Mouse (Mus musculus) CD4-positive helper T cell, adult 2 months (primary cell): ENCODE results near the gene Cadm2.

Source experiments
- DNase-seq: peaks from one replicate; pipeline ENCODE4 v3.0.0-alpha.2; 2012; ENCODE audit warnings: low read depth, missing footprints, low spot score

Cadm2 gene

GRCm38 (mm10) chr16:66761546-66762473, 858.9 kb downstream of the Cadm2 start:
- no peak for DNase-seq

DNA sequence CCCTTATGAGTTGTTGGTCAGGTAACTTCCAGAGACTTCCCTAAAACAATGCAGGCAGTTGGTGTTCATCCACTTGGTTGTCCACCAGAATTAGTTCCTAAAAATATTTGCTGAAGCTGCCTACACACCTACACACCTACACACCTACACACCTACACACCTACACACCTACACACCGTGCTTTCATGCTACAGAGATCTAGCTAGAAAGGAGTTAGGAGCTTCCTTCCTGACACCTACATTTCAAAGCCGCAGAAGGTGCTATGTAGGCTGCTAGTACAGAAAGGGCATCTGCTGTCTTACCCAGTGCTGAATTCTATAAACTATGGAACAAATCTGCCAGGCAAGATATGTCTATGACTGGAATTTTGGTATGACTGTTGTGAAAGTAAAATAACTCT, 872.2 kb downstream of the Cadm2 start:
- no peak for DNase-seq

DNA sequence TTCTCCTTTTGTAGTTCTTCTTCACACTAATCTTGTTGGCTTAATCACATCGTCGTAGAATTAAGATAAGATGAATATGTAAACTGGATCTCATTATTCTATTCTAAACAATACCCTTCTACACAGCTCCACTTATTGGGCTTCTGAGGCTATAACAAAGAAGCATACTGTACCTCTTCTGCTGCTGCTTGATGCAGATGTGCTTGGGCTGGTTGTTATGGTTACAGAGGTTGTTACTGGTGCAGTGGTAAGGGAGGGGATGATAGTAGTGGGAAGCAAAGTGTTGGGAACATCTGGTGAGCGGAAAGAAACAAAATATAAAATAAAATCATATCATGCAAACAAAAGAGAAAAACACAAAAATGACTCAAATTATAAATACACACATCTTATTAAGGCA, 889.5 kb downstream of the Cadm2 start:
- DNase-seq: no peak

DNA sequence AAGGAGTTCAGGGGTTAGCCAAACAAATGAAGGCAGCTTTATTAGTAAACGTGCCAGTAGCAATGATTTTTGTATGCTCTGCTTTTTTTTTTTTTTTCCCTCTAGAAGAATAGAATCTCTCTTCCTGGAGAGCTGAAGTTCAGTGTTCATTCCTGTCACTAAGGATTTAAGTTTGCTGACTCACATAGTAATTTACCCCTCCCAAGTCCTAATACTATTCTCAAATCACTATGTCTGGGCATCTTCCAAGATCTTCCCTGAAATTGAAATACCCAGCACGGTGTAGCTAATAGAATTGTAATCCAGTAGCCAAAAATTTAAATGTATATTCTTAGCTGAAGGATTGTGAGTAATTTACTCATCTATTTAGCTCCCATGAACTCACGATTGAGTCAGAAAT, 914.2 kb downstream of the Cadm2 start:
- no peak for DNase-seq

GRCm38 (mm10) chr16:66694783-66695182, 925.9 kb downstream of the Cadm2 start:
- DNase-seq: no peak

DNA sequence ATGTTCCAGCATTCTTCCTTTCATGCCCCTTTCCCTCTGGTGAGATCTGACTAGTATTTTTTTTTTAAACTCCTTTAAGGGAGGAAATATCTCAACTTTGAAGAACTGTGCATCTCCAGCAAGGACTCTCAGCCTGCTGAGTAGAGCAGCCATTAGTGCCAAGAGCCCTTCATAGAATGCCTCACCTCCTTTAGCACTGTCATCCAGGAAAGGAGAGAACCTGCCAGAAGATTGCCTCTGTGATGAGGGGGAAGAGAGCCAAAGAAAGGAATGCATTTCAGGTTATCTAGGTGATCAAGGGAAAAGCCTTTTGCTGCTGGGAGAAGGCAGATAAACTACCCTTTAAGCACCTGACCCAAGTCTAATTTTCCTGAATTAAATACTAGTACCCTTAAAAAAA, 943.5 kb downstream of the Cadm2 start:
- DNase-seq: no peak

DNA sequence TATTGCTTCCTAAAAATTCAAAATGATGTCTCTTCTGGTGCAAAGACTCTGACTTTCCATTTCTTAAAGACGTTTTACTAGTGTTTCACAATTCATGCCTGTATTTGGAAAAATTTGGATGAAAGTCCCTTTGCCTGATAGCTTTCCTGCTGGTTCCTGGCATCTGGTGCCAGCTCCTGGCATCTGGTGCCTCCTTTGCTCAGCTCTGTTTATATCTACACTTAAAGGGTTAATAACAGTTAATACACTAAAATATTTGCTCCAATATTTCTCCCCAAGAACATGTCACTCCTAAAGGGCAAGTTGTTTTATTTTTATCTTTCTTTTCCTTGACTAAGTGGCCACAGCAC, 969.7 kb downstream of the Cadm2 start:
- no peak for DNase-seq

DNA sequence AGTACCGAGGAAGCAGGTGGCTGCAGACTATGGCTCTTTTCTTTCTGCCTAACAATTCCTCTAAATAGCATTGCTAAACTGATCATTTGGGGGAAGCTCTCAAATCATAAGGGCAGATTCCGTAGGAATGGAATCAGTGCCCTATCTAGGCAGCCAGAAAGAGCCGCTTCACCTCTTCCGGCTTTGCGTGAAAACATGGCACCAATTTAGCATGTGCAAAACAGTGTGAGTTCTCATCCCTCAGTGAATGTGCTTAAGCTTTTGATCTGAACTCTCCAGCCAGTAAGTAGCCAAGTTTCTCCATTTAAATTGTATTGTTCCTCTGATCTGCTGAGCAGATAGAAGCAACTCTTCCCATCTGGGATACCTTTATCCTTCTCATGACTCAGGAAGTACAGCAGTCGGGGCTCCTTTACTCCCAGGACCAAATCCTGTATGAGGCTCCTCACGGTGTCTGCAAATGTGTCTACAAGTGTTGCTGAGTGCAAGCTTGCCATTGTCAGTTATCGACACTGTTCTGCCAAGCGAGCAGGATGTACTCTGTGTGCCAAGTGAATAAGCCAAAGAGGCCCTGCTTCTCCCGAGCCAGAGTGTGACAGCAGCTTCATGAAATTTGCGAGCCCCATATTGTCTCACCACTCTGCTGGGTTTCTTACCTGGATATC, 970.2 kb downstream of the Cadm2 start:
- no peak for DNase-seq

GRCm38 (mm10) chr16:66647798-66648197, 972.9 kb downstream of the Cadm2 start:
- DNase-seq: no peak

DNA sequence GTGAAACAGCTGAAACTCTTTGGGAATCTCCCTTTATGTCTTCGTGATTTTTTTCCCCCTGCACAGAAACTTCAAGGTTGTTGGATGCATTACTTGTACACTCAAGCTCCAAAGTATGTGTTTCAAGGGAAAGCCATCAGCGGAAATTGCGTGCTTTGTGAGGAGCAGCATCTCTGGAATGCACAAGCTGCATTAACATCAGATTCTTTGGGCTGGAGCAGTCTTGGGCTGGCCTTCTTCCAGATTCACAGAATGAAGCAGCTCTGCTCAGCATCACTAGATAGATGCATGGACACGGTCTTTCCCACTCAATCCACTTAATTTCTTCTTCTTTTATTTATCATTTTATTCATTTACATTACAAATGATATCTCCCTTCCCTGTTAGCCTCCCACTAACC, 977.1 kb downstream of the Cadm2 start:
- no peak for DNase-seq

GRCm38 (mm10) chr16:66627527-66627926, 993.2 kb downstream of the Cadm2 start:
- no peak for DNase-seq

DNA sequence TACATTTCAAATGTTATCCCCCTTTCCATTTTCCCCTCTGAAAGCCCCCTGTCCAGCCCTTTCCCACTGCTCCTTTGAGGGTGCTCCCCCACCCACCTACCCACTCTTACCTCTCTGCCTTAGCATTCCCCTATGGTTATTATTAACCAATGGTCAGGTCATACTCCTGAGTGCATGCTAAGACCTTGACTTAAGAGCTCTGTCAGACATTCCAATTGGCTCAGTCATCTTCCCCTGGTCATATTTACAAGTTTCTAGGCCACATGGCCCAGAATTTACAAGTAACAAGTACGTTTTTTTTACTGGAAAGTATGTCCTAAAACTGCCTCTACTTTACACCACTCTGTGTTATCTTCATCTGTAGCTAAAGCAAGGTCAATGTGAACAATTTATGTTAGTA, 998.3 kb downstream of the Cadm2 start:
- DNase-seq: no peak

DNA sequence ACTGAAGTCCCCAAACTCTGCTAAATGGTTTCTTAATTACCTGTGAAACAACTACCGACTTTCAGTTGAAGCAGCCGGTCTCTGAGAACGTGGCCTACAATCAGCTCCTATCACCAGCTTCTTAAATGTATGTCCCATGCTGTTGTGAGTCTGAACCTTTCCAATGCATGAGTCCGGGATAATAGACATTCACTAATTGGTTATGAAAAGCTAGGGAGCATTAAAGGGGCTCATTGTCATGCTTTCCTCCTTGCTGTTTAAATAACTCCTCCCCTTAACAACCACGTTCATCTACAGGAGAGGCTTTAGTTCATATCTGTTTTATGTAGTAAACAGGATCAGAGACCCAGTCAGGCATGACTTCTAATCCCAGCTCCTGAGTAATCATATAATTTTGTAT, 1008.1 kb downstream of the Cadm2 start:
- DNase-seq: no peak
